Mouse (Mus musculus) liver, postnatal 0 days (tissue): ENCODE results near the gene Aqr.

ENCODE experiments used
- CTCF ChIP-seq: sonication (generic); IDR thresholded peaks from 2 replicates; pipeline ENCODE4 v1.5.1; 2016; ENCODE audit warnings: antibody characterized with exemption, low read depth
- EP300 ChIP-seq: IDR thresholded peaks from 2 replicates; pipeline ENCODE4 v1.6.1; 2016; ENCODE audit warnings: antibody characterized with exemption, low read depth, mild to moderate bottlenecking

GRCm38 (mm10) chr2:114107288-114108278 lies 79.2 kb downstream of the Aqr start:
- TF ChIP-seq EP300 (no peak), CTCF (no peak)
